Mouse (Mus musculus): Measurements from ENCODE around the gene Thbs1. TPM values are rescaled to one million over a fixed set of nuclear protein-coding genes. Genes with fewer than 3 reads are reported as not detected.

Gene Thbs1
- 1 to 10 TPM; 2.0 to 2.2 TPM for total RNA-seq (2021)

DNA sequence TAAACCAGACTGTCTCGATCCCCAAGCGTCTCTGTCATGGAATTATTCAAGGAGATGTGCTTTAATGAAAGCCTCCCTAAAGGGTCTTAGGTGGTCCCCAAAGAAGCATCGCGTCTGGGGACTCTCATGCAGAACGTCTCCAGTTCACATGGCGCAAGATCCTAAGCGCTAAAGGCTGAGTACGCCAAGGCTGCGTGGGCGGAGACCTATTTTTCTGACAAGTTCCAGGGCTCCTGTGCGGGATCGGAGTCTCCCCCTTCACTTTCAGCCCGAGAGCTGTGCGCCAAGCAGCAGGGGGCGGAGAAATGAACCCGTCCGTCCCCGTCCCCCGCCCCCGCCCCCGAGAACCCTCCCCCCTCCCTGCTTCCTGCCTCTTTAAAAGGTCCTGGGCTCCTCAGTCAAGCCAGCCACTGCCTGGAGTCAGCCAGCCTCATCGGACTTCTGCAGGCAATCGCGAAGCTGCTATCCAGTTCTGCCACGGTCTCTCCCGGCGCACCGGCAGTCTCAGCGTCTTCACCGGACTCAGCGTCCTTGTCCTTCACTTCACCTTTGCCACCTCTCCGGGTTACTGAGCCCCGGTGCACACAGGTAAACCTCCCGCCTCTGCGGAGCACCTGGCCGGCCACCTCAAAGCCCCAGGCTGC lies at the start of gene Thbs1:
TSS of gene Thbs1 (plus strand) at position 389 of the 644 bp plus-strand sequence.
- intact Hi-C loops (cut with DNase I): loop anchor here (1.0 to 5.0 kb wide), 4 partner anchors 136 to 659 kb away; no protein-coding TSS in a partner anchor
- peak; percentile 56 to 63 for DNase-seq (ENCODE audit: low spot score in 2 of 2)

DNA sequence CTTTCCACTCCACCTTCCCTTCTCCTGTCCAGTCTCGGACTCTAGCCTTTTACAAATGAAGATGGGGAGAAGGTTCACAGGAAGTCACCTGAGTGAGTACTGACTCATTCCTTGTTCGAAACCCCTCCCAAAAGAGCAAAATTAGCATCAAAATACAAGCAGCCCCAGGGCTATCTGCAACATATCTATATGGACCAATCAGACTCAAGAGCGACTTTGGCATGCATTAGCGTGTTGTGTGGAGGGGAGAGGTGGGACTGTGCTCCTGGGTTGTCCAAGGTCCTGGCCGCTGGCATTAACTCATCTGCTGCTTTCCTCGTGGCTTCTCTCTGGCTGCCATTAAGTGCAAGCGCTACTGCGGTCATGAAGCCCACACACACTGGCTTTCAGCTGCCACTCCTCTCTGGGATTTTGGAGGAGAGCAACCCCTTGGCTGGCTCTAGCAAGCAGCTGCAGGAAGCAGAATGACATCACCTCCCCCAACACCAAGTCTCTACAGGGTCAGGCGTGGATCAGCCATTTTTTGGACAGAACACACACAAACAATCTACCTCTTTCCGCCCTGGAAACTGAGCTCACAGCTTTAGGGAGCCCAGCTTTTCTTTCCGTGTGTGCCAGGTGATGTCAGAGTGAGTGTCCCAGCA lies 47.4 kb upstream of the Thbs1 start:
- DNase-seq (ENCODE audit: low spot score in 2 of 2): no peak
- intact Hi-C loops (cut with DNase I): no loop called here

DNA sequence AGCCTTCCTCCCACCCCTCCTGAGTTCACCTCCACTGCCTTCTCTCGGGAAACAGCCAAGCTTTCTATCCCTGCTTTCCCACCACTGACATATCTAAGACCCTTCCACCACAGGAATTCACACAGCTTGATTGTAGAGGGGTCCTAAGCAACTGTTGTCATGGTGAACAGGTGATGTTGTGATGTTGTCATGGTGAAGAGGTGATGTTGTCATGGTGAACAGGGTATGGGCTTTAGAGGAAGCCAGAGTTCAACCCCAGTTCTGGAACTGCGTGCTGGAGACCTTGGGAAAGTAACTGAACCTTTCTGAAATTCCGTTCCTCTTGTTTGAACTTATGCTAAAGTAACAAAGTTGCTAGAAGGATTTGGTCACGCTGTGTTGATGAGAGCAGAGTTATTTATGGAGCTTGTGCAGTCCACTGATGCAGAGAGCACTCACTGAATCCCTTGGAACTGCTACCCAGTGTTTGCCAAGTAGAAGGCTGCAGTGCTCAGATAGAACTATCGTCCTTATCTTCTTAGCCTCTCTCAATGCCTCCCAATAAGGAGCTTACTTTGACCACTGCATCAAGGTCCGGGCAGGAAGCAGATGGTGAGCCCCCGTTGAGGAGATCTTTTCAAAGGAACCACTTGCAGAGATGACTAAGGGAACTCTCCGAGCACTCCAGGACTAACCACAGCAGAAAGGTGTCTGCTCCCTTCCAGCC lies 45.5 kb upstream of the Thbs1 start:
- no peak for DNase-seq (ENCODE audit: low spot score in 2 of 2)
- intact Hi-C loops (cut with DNase I): no loop called here

DNA sequence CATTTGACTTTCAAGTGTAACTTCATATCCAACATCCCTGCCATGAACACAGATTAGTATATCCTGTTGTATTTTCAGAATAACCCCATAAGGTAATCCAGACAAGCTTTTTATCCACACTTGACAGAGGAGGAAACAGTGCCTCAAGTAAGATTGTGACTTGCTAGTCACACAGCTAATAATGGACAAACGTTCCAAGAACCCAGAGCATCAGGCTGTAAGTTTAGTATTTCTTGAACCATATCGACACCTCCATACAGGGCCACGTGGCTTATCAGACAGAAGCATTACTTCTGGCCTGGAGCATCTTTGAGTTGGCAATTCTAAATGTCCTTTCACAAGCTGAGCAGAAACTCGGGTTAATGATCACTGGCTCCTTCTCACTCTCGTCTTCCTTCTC lies 41.7 kb upstream of the Thbs1 start:
- intact Hi-C loops (cut with DNase I): no loop called here
- DNase-seq (ENCODE audit: low spot score in 2 of 2): no peak

DNA sequence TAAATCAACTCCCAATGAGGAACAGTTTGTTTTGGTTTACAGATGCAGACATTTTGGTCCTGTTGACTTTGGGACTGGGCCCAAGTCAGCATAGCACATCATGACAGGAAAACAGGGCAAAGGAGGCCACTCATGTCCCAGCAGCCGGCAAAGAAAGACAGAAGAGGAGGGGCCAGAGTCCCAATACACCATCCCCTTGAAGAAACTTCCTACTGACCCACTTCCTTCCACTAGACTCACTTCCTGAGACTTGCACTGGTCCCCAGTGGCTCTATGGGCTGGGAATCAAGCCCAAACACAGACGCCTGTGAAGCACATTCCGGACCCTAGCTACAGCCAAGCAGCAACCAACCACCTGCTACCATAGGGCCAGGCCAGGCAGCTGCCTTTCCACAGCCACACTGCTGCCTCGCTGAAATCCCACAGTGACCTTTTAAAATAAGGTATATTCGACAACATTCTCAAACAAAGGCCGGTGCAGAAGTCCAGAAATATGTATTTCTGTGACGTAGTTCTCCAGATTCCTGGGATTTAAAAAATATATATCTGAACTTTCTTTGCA lies 38.8 kb upstream of the Thbs1 start:
- DNase-seq (ENCODE audit: low spot score in 2 of 2): no peak
- intact Hi-C loops (cut with DNase I): no loop called here

DNA sequence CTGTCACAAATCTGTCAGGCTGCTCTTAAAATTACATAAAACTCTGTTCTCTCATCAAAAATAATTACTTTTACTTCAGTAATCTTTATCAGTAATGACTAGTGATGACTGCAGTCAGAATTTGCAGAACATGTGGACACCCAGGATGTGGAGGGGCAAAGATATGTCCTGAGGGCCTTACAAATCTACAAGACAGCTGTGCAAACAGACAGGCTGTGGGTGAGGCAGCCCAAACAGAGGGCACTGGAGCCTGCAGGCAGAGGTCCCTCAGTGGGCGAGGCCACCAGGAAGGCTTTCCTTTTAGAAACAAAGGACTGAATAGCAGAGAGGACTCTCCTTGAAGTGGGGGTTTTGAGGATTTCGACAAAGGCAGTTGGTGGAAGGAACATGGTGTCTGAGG lies 37.6 kb upstream of the Thbs1 start:
- intact Hi-C loops (cut with DNase I): no loop called here
- DNase-seq (ENCODE audit: low spot score in 2 of 2): no peak

DNA sequence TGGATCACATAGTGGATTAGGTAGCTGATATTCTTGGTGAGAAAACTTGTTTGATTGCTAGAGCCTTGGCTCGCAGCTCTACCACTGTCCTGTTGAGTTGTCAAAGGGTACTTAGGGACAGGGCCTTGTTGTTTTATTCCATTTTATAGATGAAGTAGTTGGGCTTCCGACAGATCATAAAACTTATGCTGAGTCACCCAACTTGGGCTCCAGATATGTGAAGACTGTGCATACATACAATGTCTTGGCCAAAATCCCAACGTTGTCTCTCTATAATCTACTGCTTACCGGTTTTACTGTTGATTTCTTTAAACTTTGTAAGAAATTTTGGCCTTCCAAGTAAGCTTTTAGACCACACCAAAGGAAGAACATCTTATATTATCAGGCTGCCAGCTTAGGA lies 36.5 kb upstream of the Thbs1 start:
- DNase-seq (ENCODE audit: low spot score in 2 of 2): no peak
- intact Hi-C loops (cut with DNase I): no loop called here

DNA sequence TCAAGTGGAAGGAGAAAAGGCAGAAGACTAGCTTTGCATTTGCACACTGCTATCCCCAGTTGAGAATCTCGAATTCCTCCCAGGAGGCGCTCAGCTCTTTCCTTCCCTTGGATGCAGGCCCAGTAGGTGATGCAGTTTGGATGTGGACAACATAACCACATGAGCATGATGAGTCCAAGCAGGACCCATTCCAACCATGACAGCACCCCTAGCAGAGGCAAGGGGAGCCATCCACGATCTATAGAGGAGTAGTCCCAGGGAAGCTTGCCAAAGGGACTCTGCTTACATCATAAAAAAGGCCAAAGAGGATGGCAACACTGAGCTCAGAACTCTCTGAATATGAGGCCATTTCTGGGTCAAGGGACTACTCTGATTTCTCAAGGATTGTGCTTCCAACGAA lies 32.5 kb upstream of the Thbs1 start:
- intact Hi-C loops (cut with DNase I): no loop called here
- no peak for DNase-seq (ENCODE audit: low spot score in 2 of 2)

DNA sequence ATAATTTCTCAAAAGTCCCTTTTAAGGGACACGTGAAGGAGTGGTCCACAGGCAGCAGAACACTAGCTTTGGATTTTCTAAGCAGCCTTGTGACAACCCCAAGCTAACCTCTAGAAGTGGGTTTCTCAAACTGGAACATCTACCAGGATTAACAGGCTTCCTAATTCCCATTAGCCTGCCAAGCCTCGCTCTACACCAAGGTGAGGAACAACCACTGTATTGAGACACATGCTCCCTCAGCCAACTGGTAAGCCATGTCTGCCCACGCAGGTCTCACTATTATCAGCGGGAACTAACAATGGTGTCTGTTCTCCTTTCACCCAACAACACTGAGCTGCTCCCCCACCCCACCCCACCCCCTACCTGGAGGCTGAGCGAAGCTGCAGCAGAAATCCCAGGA lies 30.1 kb upstream of the Thbs1 start:
- DNase-seq (ENCODE audit: low spot score in 2 of 2): no peak
- intact Hi-C loops (cut with DNase I): no loop called here

DNA sequence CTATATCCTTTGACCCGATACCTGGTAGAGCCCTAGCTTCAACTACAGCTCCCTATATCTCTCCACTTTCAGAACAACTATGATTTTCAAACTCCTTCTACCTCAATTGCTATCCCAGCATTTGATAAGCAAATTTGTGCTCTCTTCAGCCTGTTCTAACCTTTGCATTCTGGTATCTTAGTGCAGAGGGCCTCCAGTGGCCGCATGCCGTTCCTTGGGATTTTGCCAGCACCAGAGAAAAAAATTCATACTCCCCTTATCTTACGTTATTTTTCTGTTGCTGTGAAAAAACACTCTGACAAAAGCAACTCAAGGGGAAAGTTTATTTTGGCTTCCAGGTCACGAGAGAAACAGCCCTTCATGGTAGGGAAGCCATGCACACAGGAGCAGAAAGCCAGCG lies 28.0 kb upstream of the Thbs1 start:
- DNase-seq (ENCODE audit: low spot score in 2 of 2): no peak
- intact Hi-C loops (cut with DNase I): no loop called here

DNA sequence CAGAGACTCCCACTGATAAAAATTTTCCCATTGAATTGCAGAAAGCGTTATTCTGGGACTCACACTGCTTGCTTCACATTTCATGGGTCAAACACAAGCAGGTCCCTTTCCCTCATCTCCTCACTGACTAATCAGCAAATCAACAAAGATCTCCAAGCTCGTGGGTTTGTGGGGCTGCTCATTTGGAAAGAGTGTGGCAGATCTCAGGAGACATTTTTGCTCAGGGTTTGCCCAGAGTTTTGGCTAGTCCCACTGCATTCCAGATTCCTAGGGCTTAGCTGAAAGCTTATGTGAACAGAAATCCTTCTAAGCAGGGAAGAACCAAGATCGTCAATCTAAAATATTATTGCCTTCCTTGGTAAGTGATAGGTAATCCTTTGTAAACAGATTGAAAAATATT lies 27.0 kb upstream of the Thbs1 start:
- no peak for DNase-seq (ENCODE audit: low spot score in 2 of 2)

DNA sequence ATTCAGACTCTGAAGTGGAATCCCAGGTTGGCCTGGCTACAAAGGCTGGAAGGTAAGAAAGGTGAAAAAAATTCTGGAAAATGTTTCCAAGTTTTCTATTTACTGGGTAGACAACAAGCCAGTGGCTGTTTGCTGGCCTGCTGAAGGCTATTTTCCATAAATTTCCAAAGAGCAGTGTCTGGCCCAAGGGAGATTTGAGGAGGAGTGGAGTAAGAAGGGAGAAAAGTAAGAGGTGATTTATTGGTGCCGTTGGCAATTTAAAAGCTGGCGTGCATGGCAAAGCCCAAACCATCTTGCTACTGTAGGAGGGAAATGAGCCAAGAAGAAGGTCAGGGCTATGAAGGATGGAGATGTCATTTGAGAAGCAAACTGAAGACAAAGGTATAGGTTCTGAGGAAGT lies 26.0 kb upstream of the Thbs1 start:
- DNase-seq (ENCODE audit: low spot score in 2 of 2): no peak
- intact Hi-C loops (cut with DNase I): no loop called here

More for the DNA sequence above, 27.0 kb upstream of the Thbs1 start:
- intact Hi-C loops (cut with DNase I): no loop called here

DNA sequence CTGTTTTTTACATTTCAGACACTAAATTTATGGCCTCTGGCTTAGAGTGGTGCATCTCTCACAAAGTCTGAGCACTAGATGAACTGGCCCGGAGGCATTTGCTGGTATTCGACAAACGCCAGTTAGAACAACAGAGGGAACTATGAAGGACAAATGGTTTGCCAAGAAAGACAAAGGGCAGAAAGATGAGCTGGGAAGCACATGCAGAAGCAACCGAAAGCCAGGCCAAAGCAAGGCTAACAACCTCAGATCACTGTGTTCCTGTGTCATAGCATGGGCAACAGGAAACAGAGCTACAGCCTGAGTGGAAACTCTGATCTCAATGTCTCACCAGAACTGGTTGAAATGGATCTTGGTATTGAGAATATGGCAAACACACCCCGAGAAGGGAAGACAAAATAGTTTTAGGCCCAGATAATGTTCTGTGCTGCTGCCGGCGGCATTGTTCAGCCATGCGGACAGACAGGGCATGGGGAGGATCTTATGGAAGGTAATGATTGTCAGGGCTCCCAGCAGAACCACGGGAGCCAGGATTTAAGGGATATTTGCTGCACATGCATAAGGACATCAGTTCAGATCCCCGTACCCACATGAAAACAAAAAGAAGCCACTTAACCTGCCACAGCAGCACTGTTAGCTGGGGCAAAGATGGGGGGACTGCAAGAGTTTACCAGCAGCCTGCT lies 24.5 kb upstream of the Thbs1 start:
- DNase-seq (ENCODE audit: low spot score in 2 of 2): no peak
- intact Hi-C loops (cut with DNase I): no loop called here

DNA sequence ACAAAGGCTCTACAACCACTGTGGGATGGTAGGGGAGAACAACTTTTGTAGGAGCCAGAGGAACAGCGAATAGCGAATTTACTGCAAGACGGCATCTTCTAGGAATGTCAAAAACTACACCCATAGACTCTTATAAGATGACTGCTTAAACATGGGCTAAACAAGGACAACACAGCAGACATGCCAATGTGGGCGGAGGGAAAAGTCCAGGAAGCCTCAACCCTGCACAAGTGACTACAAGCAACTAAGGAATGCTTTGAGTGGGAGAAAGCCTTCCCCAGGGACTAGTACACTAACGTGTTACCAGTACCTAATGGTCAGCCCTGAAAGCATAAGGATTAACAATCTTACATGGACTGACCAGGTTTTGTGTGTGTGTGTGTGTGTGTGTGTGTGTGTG lies 20.4 kb upstream of the Thbs1 start:
- no peak for DNase-seq (ENCODE audit: low spot score in 2 of 2)
- intact Hi-C loops (cut with DNase I): no loop called here

DNA sequence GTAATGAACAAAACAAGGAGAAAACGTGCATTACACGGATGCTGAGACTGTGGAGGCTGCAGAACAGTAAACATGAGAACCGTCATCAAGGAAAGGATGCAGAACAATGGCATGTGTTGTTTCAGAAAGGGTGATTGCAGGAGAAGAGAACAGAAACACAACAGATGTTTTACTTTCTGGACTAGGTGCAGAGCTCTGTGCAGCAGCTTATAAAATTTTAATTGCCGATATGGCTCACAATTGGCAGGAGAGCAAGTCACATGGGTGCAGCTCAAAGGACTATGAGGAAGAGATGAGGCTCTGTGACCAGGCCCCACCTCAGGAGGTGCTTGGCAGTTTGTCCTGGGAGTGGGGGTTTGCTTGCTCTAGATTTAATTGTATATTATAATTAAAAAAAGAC lies 12.6 kb upstream of the Thbs1 start:
- intact Hi-C loops (cut with DNase I): no loop called here
- DNase-seq (ENCODE audit: low spot score in 2 of 2): no peak

DNA sequence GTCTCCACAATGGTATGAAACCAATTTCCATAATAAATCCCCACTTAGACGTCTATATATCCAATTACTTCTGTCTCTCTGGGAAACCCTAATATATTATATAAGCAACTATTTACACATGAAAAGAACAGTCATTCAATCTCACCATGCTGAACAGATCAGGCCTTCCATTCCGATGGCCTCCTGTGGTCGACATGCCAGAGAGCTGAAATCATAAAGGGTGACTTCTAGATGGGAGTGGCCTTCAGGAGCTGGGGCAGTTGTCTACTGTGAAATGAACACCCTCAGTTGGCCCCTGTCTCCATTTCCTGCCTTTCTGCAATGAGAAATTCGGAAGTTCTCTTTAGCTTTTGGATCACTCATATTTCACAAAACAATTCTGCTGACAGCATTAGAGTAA lies 9.5 kb upstream of the Thbs1 start:
- no peak for DNase-seq (ENCODE audit: low spot score in 2 of 2)
- intact Hi-C loops (cut with DNase I): loop anchor here (5.0 kb wide), 1 partner anchor 175 kb away; no protein-coding TSS in a partner anchor

DNA sequence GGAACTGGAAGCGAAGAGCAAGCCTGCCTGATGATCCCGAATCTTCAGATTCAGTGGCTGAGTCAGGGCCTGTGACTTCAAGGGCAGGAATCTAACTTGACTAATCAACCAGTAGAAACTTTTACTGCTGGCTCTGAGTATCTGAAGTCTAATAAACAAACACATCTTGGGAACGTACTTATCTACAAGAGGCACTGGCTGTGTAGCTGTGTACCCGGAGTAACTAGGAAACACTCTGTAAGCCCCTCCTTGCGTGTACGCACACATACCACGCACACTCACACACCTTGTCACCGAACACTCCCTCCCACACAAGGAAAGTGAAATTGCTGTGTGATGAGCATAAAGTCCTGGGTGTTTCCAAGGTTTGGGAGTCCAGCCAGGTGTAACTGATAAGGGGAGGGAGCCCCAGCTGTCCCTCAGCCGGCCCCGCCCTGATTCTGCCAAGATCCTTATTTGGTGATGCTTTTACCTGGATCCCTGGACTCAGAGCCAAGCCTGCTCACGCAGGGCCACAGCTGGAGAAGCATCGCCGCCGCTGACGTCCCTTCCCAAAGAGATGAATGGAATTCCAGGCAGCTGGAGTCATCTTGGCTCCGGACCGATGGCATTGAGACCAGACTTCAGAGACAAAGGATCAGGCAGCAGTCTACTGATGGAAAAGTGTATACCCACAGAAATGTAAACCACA lies 1.3 kb upstream of the Thbs1 start:
- intact Hi-C loops (cut with DNase I): loop anchor here (5.0 kb wide), 3 partner anchors 137 to 658 kb away; no protein-coding TSS in a partner anchor

DNA sequence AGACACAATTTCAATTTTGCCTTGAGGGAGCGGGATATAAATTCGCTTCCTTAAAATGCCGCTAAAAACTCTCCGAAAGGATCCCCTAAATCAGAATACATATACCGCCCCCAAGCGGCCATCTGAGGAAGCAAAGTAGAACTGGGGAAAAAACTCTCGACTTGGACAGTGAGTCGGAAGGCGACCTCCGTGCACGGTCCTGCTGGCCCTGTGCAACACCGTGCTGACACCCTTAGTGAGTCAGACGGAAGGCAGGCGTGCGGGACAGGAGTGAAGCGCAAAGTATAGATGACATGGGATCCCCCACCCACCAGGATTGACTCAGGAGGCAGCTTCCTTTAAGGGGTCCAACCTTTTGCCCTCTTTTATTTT lies 574 bp upstream of the Thbs1 start:
- intact Hi-C loops (cut with DNase I): loop anchor here (1.0 to 5.0 kb wide), 4 partner anchors 136 to 659 kb away; no protein-coding TSS in a partner anchor
- DNase-seq (ENCODE audit: low spot score in 2 of 2): peak; percentile 84 to 90

More for the DNA sequence above, 1.3 kb upstream of the Thbs1 start:
- peak; percentile 15 to 20 for DNase-seq (ENCODE audit: low spot score in 2 of 2)

DNA sequence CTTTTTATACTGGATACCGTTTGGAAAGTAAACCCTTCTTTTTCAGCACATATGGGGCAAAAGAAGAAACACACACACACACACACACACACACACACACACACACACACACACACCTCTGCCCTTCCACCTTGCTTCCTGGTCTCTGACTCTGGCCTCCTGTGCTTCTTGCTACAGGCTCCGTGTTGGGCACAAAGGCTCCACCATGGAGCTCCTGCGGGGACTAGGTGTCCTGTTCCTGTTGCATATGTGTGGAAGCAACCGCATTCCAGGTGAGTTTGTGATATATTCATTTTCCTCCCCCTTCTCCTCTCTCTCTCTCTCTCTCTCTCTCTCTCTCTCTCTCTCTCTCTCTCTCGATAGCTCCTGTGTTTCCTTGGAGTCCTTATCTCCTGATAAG lies 762 bp downstream of the Thbs1 start:
- intact Hi-C loops (cut with DNase I): loop anchor here (5.0 kb wide), 3 partner anchors 135 to 660 kb away; no protein-coding TSS in a partner anchor
- DNase-seq (ENCODE audit: low spot score in 2 of 2): no peak
